Mouse (Mus musculus): Measurements from ENCODE around the gene Sh3yl1. TPM values are rescaled to one million over a fixed set of nuclear protein-coding genes. Genes with fewer than 3 reads are reported as not detected.

Gene Sh3yl1
- 8.1 and 10.5 TPM in 2 replicates for polyA plus RNA-seq (2016; fragmentation: Nextera tagmentation; extraction: Ambion mirVana)

DNA sequence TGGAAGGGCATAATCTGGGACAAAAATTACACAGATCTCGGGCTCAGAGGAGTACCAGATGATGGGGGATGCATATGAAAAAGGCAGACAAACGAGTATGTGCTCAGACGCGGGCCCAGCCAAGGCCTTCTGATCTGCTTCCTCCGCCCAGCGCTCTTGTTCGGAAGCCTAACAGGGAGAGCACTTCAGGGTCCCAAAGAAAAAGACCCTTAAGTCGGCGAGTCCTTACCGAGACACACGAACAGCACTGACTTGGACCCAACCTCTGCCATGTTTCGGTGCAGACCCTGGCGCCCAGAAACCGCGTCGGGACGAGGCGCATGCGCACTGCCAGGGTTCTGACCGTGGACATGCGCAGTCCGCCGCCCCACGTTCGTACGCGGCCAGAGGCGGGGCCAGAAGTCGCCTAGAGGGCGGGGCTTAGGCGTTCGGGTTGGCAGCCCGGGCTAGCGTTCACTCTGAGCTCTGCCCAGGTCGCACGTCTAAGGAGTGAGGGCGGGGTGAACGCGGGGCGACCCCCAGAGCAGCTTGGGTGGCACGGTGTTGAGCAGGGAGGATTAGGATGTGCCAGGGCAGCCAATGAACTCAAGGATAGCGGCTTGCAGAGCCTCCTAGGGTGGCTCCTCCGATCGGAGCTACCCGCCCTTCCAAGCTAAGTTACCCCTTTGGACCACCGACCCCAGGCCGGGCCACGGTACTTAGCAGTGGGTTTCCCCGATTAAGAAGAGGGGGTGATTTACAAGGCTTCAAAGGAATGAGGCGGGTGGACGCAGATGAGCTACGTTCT, at the start of gene Sh3yl1, which contains the start of gene Acp1:
TSS of gene Sh3yl1 (plus strand) at position 408 of the 787 bp plus-strand sequence.
TSS of gene Acp1 (minus strand) at position 329 of the 787 bp plus-strand sequence.
- peak within 1 kb of the TSS; percentile 92 for H3K9ac ChIP-seq
- WGBS = under 1% methylated on average over 52 of the region's 52 CpGs
- H3K27me3 ChIP-seq (replicated peaks) = no peaks in the 10 kb centered on the region
- H3K9me3 ChIP-seq (replicated peaks) = no peaks in the 10 kb centered on the region
- peaks cover 8% of the 10 kb centered on the region for H3K4me1 ChIP-seq (replicated peaks)
- ATAC-seq (ENCODE audit: insufficient number of reproducible peaks, low FRiP score) = peak; percentile 97
- peak within 1 kb of the TSS; percentile 84 for H3K4me3 ChIP-seq
- H3K27ac ChIP-seq (ENCODE audit: poor library complexity, severe bottlenecking) = peak within 1 kb of the TSS; percentile 15; the same call in 1 of the 2 replicates
- H3K36me3 ChIP-seq = peaks cover 4% of the 10 kb centered on the region; the same call in 1 of the 2 replicates
- peak within 1 kb of the TSS; percentile 99 for H3K4me2 ChIP-seq

DNA sequence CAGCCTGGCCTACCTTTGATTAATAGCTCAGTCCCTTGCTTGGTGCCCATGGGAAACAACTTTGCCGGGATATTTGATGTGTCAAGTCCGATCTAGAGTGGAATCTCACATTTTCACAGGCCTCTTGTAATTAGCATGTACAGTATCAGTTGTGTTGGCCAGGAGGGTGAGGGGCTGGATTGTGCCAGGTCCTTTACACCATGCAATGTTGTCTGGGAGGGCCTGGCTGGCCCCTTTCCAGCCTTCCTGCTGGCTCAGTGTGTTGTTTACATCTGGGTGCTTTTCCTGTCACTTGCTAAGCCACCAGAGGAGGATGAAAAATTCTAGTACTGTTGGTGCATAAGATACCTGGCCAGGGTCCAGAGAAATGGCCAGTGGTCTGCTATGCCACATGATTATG, 47.1 kb upstream of the Sh3yl1 start:
- no peak for ATAC-seq (ENCODE audit: insufficient number of reproducible peaks, low FRiP score)
- WGBS = 65% methylated on average over 2 of the region's 2 CpGs
- Histone ChIP-seq H3K9me3 (replicated peaks) (no peaks in the 10 kb centered on the region), H3K9ac (no peak overlapping the region), H3K27ac (ENCODE audit: poor library complexity, severe bottlenecking) (no peak overlapping the region), H3K4me1 (replicated peaks) (peaks cover 14% of the 10 kb centered on the region), H3K36me3 (no peaks in the 10 kb centered on the region), H3K4me2 (no peak overlapping the region), H3K4me3 (no peak overlapping the region), H3K27me3 (replicated peaks) (no peaks in the 10 kb centered on the region)

DNA sequence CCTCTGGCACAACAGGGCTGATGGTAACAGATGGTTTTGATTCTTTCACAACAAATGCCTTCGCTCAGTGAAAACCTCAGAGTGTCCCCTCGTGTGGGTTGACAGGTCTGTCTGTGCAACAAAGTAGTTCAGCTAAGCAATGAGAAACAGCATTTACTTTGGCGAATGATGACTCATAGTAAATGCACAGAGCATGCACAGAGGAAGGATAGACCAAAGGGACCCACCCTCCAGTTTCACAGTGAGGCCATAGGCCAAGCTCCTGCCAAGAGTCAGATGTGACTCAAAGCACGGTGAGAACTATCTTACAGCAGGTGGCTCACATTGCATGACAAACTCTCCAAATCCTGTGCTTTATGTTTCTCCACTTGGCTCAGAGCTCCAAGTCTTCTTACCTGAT, 45.7 kb upstream of the Sh3yl1 start:
- no peak for ATAC-seq (ENCODE audit: insufficient number of reproducible peaks, low FRiP score)
- no peaks in the 10 kb centered on the region for H3K9me3 ChIP-seq (replicated peaks)
- H3K4me2 ChIP-seq = no peak overlapping the region
- WGBS = 69% methylated on average over 4 of the region's 4 CpGs
- no peak overlapping the region for H3K9ac ChIP-seq
- no peaks in the 10 kb centered on the region for H3K36me3 ChIP-seq
- H3K27ac ChIP-seq (ENCODE audit: poor library complexity, severe bottlenecking) = no peak overlapping the region
- no peaks in the 10 kb centered on the region for H3K27me3 ChIP-seq (replicated peaks)
- H3K4me1 ChIP-seq (replicated peaks) = peaks cover 14% of the 10 kb centered on the region
- no peak overlapping the region for H3K4me3 ChIP-seq

DNA sequence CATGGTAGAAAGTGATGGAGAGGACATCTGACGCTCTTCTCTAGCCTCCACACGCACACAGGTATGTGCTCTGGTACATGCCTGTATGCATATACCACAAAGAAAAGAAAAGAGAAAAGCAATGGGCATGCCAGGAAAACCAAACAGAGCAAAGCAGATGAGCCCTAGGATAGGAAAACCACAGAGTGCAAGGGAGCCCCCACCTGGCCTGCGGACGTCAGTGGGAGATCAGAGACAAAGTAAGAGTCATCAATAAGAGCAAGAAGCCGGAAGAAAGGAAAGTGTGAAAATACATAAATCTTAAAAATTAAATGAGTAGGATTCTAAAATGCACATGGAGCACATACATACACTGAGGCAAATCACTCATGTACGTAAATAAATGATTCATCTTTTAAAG, 32.0 kb upstream of the Sh3yl1 start:
- Histone ChIP-seq H3K4me2 (no peak overlapping the region), H3K27ac (ENCODE audit: poor library complexity, severe bottlenecking) (no peak overlapping the region), H3K27me3 (replicated peaks) (peaks cover 48% of the 10 kb centered on the region), H3K4me1 (replicated peaks) (peaks cover 8% of the 10 kb centered on the region), H3K4me3 (no peak overlapping the region), H3K9ac (no peak overlapping the region), H3K36me3 (no peaks in the 10 kb centered on the region), H3K9me3 (replicated peaks) (peaks cover 3% of the 10 kb centered on the region; the same call in 1 of the 2 replicates)
- 62% methylated on average over 6 of the region's 6 CpGs for WGBS
- ATAC-seq (ENCODE audit: insufficient number of reproducible peaks, low FRiP score) = no peak

DNA sequence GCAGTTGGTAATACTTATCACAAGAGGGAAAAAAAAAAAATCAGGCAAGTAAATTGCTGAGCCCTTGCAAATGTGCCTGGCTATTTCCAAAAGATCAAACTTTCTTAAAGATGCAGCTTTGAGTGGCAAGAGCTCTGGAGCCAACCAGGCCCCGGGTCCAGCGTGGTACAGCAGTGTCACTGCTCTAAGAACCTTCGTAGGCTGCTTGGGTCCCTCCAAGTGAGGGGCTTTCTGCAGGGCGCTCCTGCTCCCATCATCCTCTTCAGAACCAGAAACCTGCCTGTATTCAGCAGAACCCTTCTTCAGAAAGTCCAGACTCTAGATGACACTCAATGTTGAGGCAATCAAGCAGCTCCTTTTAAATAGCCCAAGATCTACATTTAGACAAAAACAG, 27.9 kb upstream of the Sh3yl1 start:
- H3K27me3 ChIP-seq (replicated peaks) = peaks cover 72% of the 10 kb centered on the region
- 29% methylated on average over 4 of the region's 4 CpGs for WGBS
- ATAC-seq (ENCODE audit: insufficient number of reproducible peaks, low FRiP score) = no peak
- peak overlapping the region; percentile 98 for H3K4me2 ChIP-seq
- H3K4me1 ChIP-seq (replicated peaks) = peaks cover 14% of the 10 kb centered on the region
- peak overlapping the region; percentile 57 for H3K4me3 ChIP-seq
- peaks cover 3% of the 10 kb centered on the region; the same call in 1 of the 2 replicates for H3K9me3 ChIP-seq (replicated peaks)
- H3K27ac ChIP-seq (ENCODE audit: poor library complexity, severe bottlenecking) = no peak overlapping the region
- no peaks in the 10 kb centered on the region for H3K36me3 ChIP-seq
- no peak overlapping the region for H3K9ac ChIP-seq

DNA sequence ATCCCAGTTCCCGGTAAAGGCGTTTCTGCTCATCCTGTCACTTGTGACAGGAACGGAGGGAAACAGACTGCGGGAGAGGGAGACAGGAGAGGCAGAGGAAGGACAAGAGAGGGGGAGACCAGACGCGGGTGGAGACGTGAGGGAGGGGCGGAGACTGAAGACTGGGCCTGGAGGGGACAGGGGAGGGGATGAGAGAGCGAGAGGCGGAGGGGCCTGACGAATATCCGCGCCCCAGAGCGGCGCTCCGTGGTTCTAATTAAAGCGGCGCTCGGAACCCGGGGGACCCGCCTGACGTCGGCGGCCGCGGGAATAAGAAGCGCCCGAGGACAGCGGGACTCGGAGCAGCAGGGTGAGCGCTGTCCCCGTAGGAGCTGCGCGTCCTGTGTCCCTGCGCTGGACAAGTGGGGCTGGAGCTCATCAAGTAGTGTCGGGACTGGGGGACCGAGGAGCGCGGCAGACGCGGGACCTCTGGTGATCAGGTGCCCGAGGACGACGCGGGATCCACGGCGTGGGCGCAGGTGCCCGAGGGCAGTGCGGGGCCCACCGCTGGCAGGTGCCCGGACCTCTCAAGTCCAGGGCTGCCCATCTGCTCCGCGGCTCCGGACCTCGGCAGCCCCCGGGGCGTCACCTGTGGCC, 27.4 kb upstream of the Sh3yl1 start, which contains the start of gene Alkal2:
TSS of gene Alkal2 (plus strand) at position 337 of the 636 bp plus-strand sequence.
- under 1% methylated on average over 56 of the region's 58 CpGs for WGBS
- no peak for ATAC-seq (ENCODE audit: insufficient number of reproducible peaks, low FRiP score)
- peak within 1 kb of the TSS; percentile 98 for H3K4me2 ChIP-seq

DNA sequence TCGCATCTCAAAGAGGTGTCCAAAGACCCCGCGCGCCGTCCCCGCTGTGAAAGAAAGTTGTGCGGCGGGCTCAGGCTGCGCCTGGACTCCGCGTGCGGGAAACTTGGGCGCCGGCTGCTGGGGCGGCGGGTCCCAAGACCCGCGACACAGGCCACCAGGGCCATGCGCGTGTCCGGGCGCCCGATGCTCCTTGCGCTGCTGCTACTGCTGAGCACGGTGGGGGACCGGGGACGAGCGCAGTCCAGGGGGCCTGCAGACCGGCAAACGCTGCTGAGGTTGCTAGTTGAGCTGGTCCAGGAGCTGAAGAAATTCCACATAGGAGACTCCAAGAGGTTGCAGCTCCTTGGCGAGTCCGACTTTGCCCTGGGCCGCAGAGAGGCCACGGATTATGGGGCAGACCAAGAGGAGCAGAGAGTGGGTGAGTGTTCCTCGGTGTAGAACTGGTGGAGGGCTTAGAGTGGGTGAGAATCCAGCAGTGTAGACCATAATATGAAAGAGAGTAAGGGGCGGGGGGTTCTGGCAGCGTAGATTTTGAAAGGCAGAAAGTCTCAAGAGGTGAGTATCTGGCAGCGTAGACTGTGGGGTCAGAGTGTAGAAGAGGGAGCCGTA, 26.7 kb upstream of the Sh3yl1 start:
- 9% methylated on average over 39 of the region's 39 CpGs for WGBS
- no peaks in the 10 kb centered on the region for H3K36me3 ChIP-seq
- H3K27me3 ChIP-seq (replicated peaks) = peaks cover 63% of the 10 kb centered on the region
- no peak overlapping the region for H3K27ac ChIP-seq (ENCODE audit: poor library complexity, severe bottlenecking)
- peak overlapping the region; percentile 98 for H3K4me2 ChIP-seq
- H3K9ac ChIP-seq = peak overlapping the region; percentile 60
- peaks cover 14% of the 10 kb centered on the region for H3K4me1 ChIP-seq (replicated peaks)
- peak overlapping the region; percentile 57 for H3K4me3 ChIP-seq
- no peak for ATAC-seq (ENCODE audit: insufficient number of reproducible peaks, low FRiP score)
- peaks cover 3% of the 10 kb centered on the region; the same call in 1 of the 2 replicates for H3K9me3 ChIP-seq (replicated peaks)

More for the DNA sequence above, 27.4 kb upstream of the Sh3yl1 start, which contains the start of gene Alkal2:
- peak within 1 kb of the TSS; percentile 57 for H3K4me3 ChIP-seq
- peak within 1 kb of the TSS; percentile 60 for H3K9ac ChIP-seq
- H3K27me3 ChIP-seq (replicated peaks) = peaks cover 69% of the 10 kb centered on the region
- H3K9me3 ChIP-seq (replicated peaks) = peaks cover 3% of the 10 kb centered on the region; the same call in 1 of the 2 replicates
- no peaks in the 10 kb centered on the region for H3K36me3 ChIP-seq
- H3K4me1 ChIP-seq (replicated peaks) = peaks cover 14% of the 10 kb centered on the region
- no peak within 1 kb of the TSS for H3K27ac ChIP-seq (ENCODE audit: poor library complexity, severe bottlenecking)

DNA sequence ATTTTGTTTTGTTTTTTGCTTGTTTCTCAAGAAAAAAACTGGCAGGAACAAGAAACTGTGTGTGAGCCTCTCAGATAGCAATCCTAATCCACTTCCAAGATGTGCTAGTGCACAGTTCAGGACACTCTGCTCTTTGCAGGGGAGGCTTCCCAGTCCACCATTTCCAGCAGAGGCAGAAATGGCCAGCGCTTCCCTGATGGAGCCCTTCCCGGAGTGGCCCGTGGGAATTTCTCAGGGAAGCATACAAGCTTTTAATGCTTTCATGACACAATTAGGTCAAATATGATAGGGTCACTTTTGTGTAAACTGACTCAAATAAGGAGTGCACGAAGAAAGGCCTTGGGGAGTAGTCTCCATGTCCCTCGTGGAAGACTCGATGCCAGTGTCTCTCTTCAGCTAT, 25.6 kb upstream of the Sh3yl1 start:
- WGBS = 77% methylated on average over 6 of the region's 6 CpGs
- ATAC-seq (ENCODE audit: insufficient number of reproducible peaks, low FRiP score) = no peak
- Histone ChIP-seq H3K9ac (no peak overlapping the region), H3K27me3 (replicated peaks) (peaks cover 57% of the 10 kb centered on the region), H3K4me2 (no peak overlapping the region), H3K27ac (ENCODE audit: poor library complexity, severe bottlenecking) (no peak overlapping the region), H3K4me3 (no peak overlapping the region), H3K36me3 (no peaks in the 10 kb centered on the region), H3K4me1 (replicated peaks) (peaks cover 14% of the 10 kb centered on the region), H3K9me3 (replicated peaks) (peaks cover 3% of the 10 kb centered on the region; the same call in 1 of the 2 replicates)

DNA sequence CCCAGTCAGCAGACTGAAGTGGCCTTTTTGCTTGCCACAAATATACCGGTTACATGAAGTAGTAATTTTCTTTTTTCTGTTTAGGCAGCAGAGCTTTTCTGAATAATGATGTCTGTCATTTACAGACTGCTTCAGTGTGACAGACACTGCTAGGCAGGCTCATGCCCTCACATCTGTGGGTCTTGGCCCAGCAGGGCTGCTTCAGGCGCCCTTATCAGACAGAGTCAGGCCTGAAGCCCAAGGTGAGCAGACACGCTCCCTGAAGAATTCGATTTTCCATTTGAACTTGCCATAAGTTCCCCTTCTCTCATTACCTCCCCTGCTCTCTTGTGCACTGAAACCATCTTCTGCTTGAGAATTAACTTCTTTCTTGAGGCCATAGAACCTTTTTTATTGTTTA, 23.5 kb upstream of the Sh3yl1 start:
- Histone ChIP-seq H3K27ac (ENCODE audit: poor library complexity, severe bottlenecking) (no peak overlapping the region), H3K4me3 (no peak overlapping the region), H3K9ac (no peak overlapping the region), H3K36me3 (peaks cover 2% of the 10 kb centered on the region; the same call in 1 of the 2 replicates), H3K4me2 (no peak overlapping the region), H3K9me3 (replicated peaks) (no peaks in the 10 kb centered on the region), H3K27me3 (replicated peaks) (peaks cover 43% of the 10 kb centered on the region), H3K4me1 (replicated peaks) (peaks cover 14% of the 10 kb centered on the region)
- no peak for ATAC-seq (ENCODE audit: insufficient number of reproducible peaks, low FRiP score)
- 79% methylated on average over 4 of the region's 4 CpGs for WGBS

DNA sequence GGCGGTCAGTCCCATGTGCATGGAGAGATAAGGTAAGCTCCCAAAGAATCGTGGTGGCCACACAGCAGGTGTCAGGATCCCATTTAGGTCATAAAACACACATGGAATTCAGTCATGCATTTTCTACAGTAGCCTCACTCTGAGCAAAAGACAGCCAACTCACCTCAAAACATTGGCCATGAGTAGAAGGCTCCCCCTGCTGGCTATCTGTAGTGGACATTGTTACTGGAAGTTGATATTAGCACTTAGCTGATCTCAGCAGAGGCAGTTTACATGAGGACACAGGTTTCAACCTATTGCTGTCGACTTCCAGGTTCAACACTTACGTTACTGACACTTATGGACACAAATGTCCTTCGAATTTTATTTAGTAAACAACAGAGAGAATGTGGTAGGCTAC, 21.4 kb upstream of the Sh3yl1 start:
- H3K27me3 ChIP-seq (replicated peaks) = peaks cover 23% of the 10 kb centered on the region
- H3K9me3 ChIP-seq (replicated peaks) = no peaks in the 10 kb centered on the region
- no peak overlapping the region for H3K4me2 ChIP-seq
- no peak overlapping the region for H3K4me3 ChIP-seq
- H3K4me1 ChIP-seq (replicated peaks) = 0 out of 2 replicates have a peak, but pooled peaks cover under 1% of the 10 kb centered on the region
- WGBS = 34% methylated on average over 5 of the region's 5 CpGs
- no peak overlapping the region for H3K9ac ChIP-seq
- H3K27ac ChIP-seq (ENCODE audit: poor library complexity, severe bottlenecking) = no peak overlapping the region
- ATAC-seq (ENCODE audit: insufficient number of reproducible peaks, low FRiP score) = no peak
- peaks cover 10% of the 10 kb centered on the region for H3K36me3 ChIP-seq

DNA sequence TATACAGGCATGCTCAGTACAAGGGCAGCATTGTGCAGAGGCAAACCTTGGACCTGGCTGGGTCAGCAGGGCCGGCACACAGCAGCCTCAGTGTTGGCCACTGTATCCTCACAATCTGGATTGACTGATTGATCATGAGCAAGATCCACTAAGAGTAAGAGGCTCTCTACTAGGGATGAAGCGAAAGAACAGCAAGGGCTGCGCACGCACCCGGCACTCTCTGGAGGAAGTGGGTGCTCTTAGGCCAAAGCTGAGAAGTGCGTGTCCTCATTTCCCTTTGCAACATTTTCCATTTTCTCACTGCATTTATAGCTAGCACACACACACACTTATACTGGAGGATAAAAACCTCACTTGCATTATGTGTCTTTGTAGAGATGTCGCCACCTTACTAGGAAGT, 20.0 kb upstream of the Sh3yl1 start:
- no peak for ATAC-seq (ENCODE audit: insufficient number of reproducible peaks, low FRiP score)
- 77% methylated on average over 7 of the region's 7 CpGs for WGBS
- Histone ChIP-seq H3K9me3 (replicated peaks) (no peaks in the 10 kb centered on the region), H3K9ac (no peak overlapping the region), H3K4me2 (no peak overlapping the region), H3K36me3 (peaks cover 10% of the 10 kb centered on the region), H3K4me1 (replicated peaks) (no peaks in the 10 kb centered on the region), H3K27ac (ENCODE audit: poor library complexity, severe bottlenecking) (no peak overlapping the region), H3K27me3 (replicated peaks) (peaks cover 10% of the 10 kb centered on the region), H3K4me3 (no peak overlapping the region)
